Mouse (Mus musculus) hindbrain, embryonic 11.5 days (tissue): ENCODE results near the gene Tmem191c. TPM values are rescaled to one million over a fixed set of nuclear protein-coding genes. Genes with fewer than 3 reads are reported as not detected.

Experiments used
- ATAC-seq: fragments of 200-750 bp; cut with Nextera tagmentation; 2 replicates; pipeline ENCODE4 v1.8.0; 2017; ENCODE audit warnings: mild to moderate bottlenecking, moderate TSS enrichment, moderate library complexity; ENCODE audit not compliant: low FRiP score
- DNase-seq: peaks from one replicate; pipeline ENCODE4 v3.0.0-alpha.2; 2015; ENCODE audit warnings: low spot score
- H3K27ac ChIP-seq: fragments of 300-500 bp; sonication (generic); 2 replicates; pipeline ENCODE4 v1.5.1; 2014; ENCODE audit warnings: mild to moderate bottlenecking, low read depth, low read length
- H3K27me3 ChIP-seq: fragments of 300-500 bp; sonication (generic); 2 replicates; pipeline ENCODE4 v1.6.1; 2014; ENCODE audit warnings: mild to moderate bottlenecking, low read length, moderate library complexity, mixed read lengths; ENCODE audit not compliant: control insufficient read depth, insufficient read depth
- H3K36me3 ChIP-seq: fragments of 300-500 bp; sonication (generic); 2 replicates; pipeline ENCODE4 v1.6.1; 2014; ENCODE audit warnings: mild to moderate bottlenecking, low read length, moderate library complexity, mixed read lengths; ENCODE audit not compliant: control insufficient read depth, insufficient read depth
- H3K4me1 ChIP-seq: fragments of 300-500 bp; sonication (generic); replicated peaks from 2 replicates; pipeline ENCODE4 v1.6.1; 2014; ENCODE audit warnings: low read length, mixed read lengths; ENCODE audit not compliant: control insufficient read depth, insufficient read depth
- H3K4me2 ChIP-seq: fragments of 300-500 bp; sonication (generic); replicated peaks from 2 replicates; pipeline ENCODE4 v1.6.1; 2014; ENCODE audit warnings: mild to moderate bottlenecking, low read depth, low read length
- H3K4me3 ChIP-seq: fragments of 300-500 bp; sonication (generic); 2 replicates; pipeline ENCODE4 v1.5.1; 2014; ENCODE audit warnings: low read depth, low read length
- H3K9ac ChIP-seq: fragments of 300-500 bp; sonication (generic); 2 replicates; pipeline ENCODE4 v1.6.1; 2014; ENCODE audit warnings: low read depth, low read length
- H3K9me3 ChIP-seq: fragments of 300-500 bp; sonication (generic); 2 replicates; pipeline ENCODE4 v1.6.1; 2016; ENCODE audit warnings: low read length; ENCODE audit not compliant: control insufficient read depth
- WGBS: fragments of 180-500 bp; shearing (Covaris S2); extraction: QIAGEN DNeasy Blood & Tissue Kit; methylation state at CpG from one replicate; pipeline ENCODE4 v1.1.7; 2014; 5-methylcytosine and 5-hydroxymethylcytosine counted together
- polyA plus RNA-seq: library from polyadenylated mRNA; unstranded; fragments of >200 nt; fragmentation: Nextera tagmentation; extraction: Ambion mirVana; gene quantifications from 2 replicates; pipeline ENCODE4 v1.2.1, GENCODE M21; 2014

The Tmem191c gene
- polyA plus RNA-seq, 1 experiment from 2014 or later, result 7.7 TPM

DNA sequence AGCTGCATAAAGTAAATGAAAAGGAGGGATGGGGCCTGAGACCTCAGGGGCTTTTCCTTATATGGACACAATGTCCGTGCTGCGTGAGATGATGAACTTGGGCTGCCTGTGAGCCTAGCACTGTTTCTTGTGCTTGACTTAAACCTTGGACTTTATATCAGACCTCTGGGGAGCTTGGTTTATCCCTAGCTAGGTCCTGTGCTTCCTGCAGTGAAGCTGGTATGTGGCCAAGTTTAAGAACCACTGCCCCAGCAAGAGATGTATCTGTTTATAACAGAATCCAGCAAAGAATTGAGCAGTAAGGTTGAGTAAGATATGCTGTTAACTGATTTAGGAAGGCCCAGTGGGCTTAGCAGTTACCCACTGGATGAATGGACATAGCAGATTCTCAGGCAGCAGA is 36.5 kb upstream of the Tmem191c start:
- Histone ChIP-seq H3K9me3 (no peaks in the 10 kb centered on the region), H3K4me3 (no peak overlapping the region), H3K27me3 (no peaks in the 10 kb centered on the region), H3K36me3 (no peaks in the 10 kb centered on the region), H3K27ac (no peak overlapping the region), H3K4me2 (no peak overlapping the region), H3K4me1 (peaks cover 2% of the 10 kb centered on the region; the same call in 1 of the 2 replicates), H3K9ac (no peak overlapping the region)
- ATAC-seq (no peak), DNase-seq (no peak)
- 88% methylated on average over 2 of the region's 2 CpGs for WGBS

DNA sequence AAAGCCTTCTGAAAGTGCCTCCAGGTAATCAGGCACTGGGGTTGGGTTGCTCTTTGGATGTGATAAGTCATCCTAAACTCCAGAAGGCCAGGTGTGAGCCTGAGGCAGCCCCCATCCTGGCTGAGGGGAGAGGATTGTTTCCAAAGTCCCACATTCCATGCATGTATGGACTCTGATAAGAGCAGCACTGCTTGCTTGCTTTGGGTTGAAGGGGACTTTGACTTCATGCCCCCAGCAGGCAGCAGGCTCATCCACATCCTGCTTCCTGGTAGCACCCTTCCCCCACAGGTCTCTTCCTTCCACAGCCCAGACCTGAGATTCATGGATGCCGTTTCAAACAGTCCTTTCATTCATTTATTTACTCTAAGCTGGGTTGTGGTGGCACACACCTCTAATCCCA is 32.1 kb upstream of the Tmem191c start:
- H3K36me3 ChIP-seq, result no peaks in the 10 kb centered on the region
- ATAC-seq, result no peak
- H3K4me2 ChIP-seq, result no peak overlapping the region
- WGBS, result 60% methylated on average over 1 of the region's 1 CpGs
- H3K9me3 ChIP-seq, result no peaks in the 10 kb centered on the region
- no peak overlapping the region for H3K9ac ChIP-seq
- no peak overlapping the region for H3K4me3 ChIP-seq
- no peaks in the 10 kb centered on the region for H3K27me3 ChIP-seq
- H3K4me1 ChIP-seq, result no peaks in the 10 kb centered on the region
- H3K27ac ChIP-seq, result no peak overlapping the region
- no peak for DNase-seq

DNA sequence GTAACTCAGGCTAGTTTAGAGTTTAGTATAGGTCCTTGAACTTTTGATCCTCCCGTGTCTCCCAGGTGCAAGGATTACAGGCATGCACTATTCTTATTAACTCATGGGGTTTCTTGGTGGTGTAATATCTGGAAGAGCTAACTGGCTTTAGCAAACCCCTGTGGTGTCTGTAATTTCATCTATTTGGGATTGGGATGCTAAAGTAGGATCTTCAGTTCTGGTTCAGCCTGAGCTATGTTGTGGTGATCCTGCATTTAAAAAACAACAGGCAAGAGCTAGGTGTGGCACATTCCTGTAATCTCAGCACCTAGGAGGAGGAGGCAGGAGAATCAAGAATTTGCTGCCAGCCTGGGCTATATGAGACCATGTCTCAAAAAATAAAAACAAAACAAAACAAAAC is 30.9 kb upstream of the Tmem191c start:
- 81% methylated on average over 1 of the region's 1 CpGs for WGBS
- Histone ChIP-seq H3K9me3 (no peaks in the 10 kb centered on the region), H3K27ac (no peak overlapping the region), H3K4me3 (no peak overlapping the region), H3K9ac (no peak overlapping the region), H3K4me2 (no peak overlapping the region), H3K36me3 (no peaks in the 10 kb centered on the region), H3K4me1 (no peaks in the 10 kb centered on the region), H3K27me3 (no peaks in the 10 kb centered on the region)
- no peak for DNase-seq
- no peak for ATAC-seq

DNA sequence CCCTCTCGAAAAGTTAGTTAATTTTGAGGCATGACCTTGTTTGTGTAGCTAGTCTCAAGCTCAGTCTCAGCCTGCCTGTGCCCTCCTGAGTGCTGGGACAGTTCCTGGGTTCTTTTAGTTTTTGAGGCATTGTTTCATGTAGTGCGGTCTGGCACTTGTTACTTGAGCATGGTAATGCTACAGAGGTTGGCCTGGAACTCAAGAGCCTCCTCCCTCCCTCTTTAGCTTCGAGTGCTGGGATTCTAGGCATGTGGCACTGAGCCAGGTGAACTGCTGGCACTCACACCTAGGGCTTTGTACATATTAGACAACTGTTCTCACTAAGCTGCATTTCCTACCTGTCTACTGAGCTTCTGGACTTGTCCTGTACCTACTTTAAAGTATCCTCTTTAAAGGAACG is 28.1 kb upstream of the Tmem191c start:
- ATAC-seq (no peak), DNase-seq (no peak)
- Histone ChIP-seq H3K36me3 (no peaks in the 10 kb centered on the region), H3K4me2 (no peak overlapping the region), H3K9me3 (no peaks in the 10 kb centered on the region), H3K4me1 (0 out of 2 replicates have a peak, but pooled peaks cover 3% of the 10 kb centered on the region), H3K9ac (no peak overlapping the region), H3K27me3 (no peaks in the 10 kb centered on the region), H3K27ac (no peak overlapping the region), H3K4me3 (no peak overlapping the region)
- 89% methylated on average over 4 of the region's 4 CpGs for WGBS

DNA sequence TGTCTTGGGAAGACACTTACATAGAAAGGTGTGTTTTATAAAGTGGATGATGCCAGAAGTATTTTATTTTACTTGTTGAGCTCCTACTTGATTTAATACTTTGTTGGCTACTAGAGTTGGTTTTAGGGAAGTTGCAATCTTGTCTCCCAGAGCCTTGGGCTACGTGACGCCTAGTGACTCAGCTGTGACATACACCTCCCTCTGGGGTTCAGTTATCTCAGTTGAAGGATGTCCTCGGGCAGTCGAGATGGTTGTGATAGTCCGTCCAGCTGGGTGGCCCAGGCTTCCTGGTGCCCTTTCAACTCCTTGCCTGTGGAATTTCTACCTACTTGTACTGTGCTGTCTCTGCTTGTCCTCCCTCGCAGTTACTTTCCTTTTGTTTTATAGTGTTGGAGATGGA is 26.7 kb upstream of the Tmem191c start:
- Histone ChIP-seq H3K9ac (no peak overlapping the region), H3K4me2 (no peak overlapping the region), H3K27me3 (no peaks in the 10 kb centered on the region), H3K4me1 (peaks cover 10% of the 10 kb centered on the region), H3K4me3 (no peak overlapping the region), H3K9me3 (no peaks in the 10 kb centered on the region), H3K27ac (no peak overlapping the region), H3K36me3 (no peaks in the 10 kb centered on the region)
- ATAC-seq (no peak), DNase-seq (no peak)
- 67% methylated on average over 6 of the region's 6 CpGs for WGBS

DNA sequence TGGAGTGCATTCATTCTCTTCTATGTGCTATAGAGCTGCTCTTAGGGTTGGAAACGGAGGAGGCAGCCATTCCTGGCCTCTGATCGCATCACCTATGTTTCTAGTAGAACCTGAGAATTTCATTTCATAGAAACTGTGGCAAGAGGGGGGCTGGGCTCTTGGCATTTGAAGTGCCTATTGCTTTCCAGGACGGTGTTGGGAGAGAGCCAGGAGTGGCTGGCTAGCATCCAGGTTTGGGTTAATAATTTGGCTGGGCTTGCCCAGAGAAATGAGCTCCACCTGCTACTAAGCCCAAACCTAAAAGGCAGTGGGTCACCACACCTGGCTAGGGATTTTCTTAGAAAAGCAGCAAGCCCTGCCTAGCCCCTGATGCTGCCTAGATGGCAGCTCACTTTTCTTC is 24.3 kb upstream of the Tmem191c start:
- peaks cover 11% of the 10 kb centered on the region for H3K4me1 ChIP-seq
- DNase-seq, result no peak
- no peak overlapping the region for H3K4me2 ChIP-seq
- H3K27me3 ChIP-seq, result no peaks in the 10 kb centered on the region
- H3K9me3 ChIP-seq, result no peaks in the 10 kb centered on the region
- WGBS, result 91% methylated on average over 3 of the region's 3 CpGs
- no peak overlapping the region for H3K4me3 ChIP-seq
- H3K27ac ChIP-seq, result no peak overlapping the region
- H3K36me3 ChIP-seq, result no peaks in the 10 kb centered on the region
- ATAC-seq, result no peak
- no peak overlapping the region for H3K9ac ChIP-seq

DNA sequence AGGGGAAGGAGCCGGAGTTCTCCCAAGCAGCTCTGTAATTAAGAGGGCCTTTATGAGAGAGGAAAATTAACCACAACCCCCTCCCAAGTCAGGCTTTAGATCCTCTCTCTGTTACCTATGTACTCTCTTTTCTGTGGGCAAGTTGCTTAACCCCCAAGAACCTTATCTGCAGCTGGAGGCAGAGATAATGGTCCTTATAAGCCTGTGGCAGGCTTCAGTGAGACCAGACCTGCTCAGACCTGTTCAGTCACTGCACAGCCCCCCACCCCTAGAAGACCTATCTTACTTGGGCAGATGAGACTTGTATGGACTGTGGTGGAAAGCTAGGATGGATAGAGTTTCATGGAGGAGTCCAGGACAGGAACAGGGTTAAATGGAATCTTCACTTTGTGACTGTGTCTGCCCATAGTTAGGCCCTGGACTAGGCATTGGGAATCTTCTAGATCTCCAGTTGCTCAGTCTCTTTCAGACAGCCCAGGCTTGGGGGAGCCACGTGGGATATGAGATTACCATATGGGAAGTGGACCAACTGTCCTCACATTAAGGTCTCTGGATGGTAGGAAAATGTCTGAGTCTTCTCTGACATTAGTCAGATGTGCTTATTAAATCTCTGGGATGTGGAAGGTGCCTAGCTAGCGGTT is 23.7 kb upstream of the Tmem191c start:
- ATAC-seq, result no peak
- 82% methylated on average over 3 of the region's 3 CpGs for WGBS
- no peak overlapping the region for H3K27ac ChIP-seq

DNA sequence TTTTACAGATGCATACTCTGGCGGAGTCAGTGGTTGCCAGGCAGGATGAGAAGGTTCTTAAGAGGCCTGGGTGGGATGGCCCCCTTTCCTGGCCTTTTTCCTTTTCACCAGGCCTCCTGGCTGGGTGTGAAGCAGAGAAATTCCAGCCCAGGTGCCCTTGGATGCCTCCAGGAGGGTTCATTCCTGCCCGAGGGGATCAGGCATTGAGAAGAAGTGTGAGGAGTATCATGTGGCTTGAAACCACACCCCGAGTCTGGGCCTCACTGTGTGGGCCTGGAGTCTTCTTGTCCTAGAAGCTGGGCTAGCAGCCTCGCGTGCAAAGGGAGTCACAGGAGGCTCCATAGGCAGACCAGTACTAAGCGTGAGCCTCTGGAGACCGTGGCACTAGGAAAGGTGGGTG is 23.0 kb upstream of the Tmem191c start:
- H3K27ac ChIP-seq, result no peak overlapping the region
- 68% methylated on average over 7 of the region's 7 CpGs for WGBS
- no peaks in the 10 kb centered on the region for H3K36me3 ChIP-seq

More for the DNA sequence above, 23.7 kb upstream of the Tmem191c start:
- no peaks in the 10 kb centered on the region for H3K36me3 ChIP-seq
- H3K4me3 ChIP-seq, result no peak overlapping the region
- no peak overlapping the region for H3K4me2 ChIP-seq
- H3K9ac ChIP-seq, result no peak overlapping the region
- H3K9me3 ChIP-seq, result no peaks in the 10 kb centered on the region
- no peaks in the 10 kb centered on the region for H3K27me3 ChIP-seq
- no peak for DNase-seq
- peaks cover 11% of the 10 kb centered on the region for H3K4me1 ChIP-seq

DNA sequence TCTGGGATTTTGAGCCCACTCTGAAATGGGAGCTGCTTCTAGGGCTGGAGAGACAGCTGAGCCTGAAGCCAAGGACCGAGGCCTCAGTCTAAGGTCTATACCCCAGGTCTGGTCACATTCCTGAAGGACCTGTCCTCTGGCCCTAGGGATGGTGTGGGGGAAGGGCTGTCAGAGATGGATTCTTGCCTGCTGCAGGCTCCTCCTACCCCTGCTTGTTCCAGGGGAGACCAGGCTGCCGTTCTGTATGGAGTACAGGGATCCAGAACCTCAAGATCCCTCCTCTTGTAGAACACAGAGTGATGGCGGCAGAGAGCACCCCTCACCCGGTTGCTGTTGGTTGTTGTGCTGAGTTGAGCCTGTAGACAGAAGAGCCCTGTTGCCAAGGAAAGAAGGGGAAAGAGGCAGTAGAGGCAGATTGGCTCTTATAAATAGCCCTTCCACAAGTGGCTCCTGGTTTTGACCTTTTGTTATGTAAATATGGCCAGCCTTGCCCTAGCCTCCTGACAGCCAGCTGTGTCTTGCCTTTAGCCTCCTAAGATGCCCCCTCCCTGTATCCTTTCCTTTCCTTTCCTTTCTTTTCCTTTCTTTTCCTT is 21.8 kb upstream of the Tmem191c start:
- 0 out of 2 replicates have a peak overlapping the region, but pooled peaks have one; percentile 15 for H3K9ac ChIP-seq
- H3K4me3 ChIP-seq, result no peak overlapping the region
- 21% methylated on average over 4 of the region's 4 CpGs for WGBS
- H3K36me3 ChIP-seq, result 0 out of 2 replicates have a peak, but pooled peaks cover 2% of the 10 kb centered on the region
- H3K9me3 ChIP-seq, result no peaks in the 10 kb centered on the region
- peaks cover 11% of the 10 kb centered on the region for H3K4me1 ChIP-seq
- peak; percentile 31 for DNase-seq
- peak overlapping the region; percentile 17; the same call in 1 of the 2 replicates for H3K27ac ChIP-seq
- H3K4me2 ChIP-seq, result no peak overlapping the region
- no peaks in the 10 kb centered on the region for H3K27me3 ChIP-seq
- ATAC-seq, result peak; percentile 47; the same call in 1 of the 2 replicates

More for the DNA sequence above, 23.0 kb upstream of the Tmem191c start:
- H3K9me3 ChIP-seq, result no peaks in the 10 kb centered on the region
- H3K4me2 ChIP-seq, result no peak overlapping the region
- H3K27me3 ChIP-seq, result no peaks in the 10 kb centered on the region
- no peak overlapping the region for H3K9ac ChIP-seq
- DNase-seq, result no peak
- no peak overlapping the region for H3K4me3 ChIP-seq
- peaks cover 11% of the 10 kb centered on the region for H3K4me1 ChIP-seq
- ATAC-seq, result no peak
